Mouse (Mus musculus): ENCODE results near the gene Hist4h4. TPM values are rescaled to one million over a fixed set of nuclear protein-coding genes. Genes with fewer than 3 reads are reported as not detected.
"Not testable (repeated sequence)": the region's sequence is repeated elsewhere in the genome, so short reads cannot be mapped to it uniquely, and the experiment has no call there.

The Hist4h4 gene
- polyA plus RNA-seq, 1 experiment from 2014 or later: 0.84 TPM

- H3K4me3 ChIP-seq: no peak overlapping the region
- no peak overlapping the region for H3K27ac ChIP-seq (replicated peaks)
- no peak overlapping the region for H3K9ac ChIP-seq (replicated peaks)
- WGBS: 93% methylated on average over 8 of the region's 8 CpGs
- no peaks in the 10 kb centered on the region for H3K36me3 ChIP-seq
- peaks cover 16% of the 10 kb centered on the region for H3K4me1 ChIP-seq
- no peaks in the 10 kb centered on the region for H3K27me3 ChIP-seq
- no peak for ATAC-seq (ENCODE audit: low FRiP score, low read depth)
- no peak overlapping the region for H3K4me2 ChIP-seq (replicated peaks)
- no peaks in the 10 kb centered on the region for H3K9me3 ChIP-seq
Observed at GRCm38 (mm10) chr6:136800710-136801109, 3.5 kb downstream of the Hist4h4 start.

- H3K9me3 ChIP-seq; H3K27me3 ChIP-seq; H3K9ac ChIP-seq (replicated peaks); H3K4me2 ChIP-seq (replicated peaks); H3K4me3 ChIP-seq; ATAC-seq (ENCODE audit: low FRiP score, low read depth); H3K36me3 ChIP-seq; H3K27ac ChIP-seq (replicated peaks): not testable (repeated sequence)
- 86% methylated on average over 3 of the region's 3 CpGs for WGBS
- H3K4me1 ChIP-seq: peaks cover 15% of the 10 kb centered on the region
Observed at GRCm38 (mm10) chr6:136797874-136798693, 6.1 kb downstream of the Hist4h4 start.

- no peak for ATAC-seq (ENCODE audit: low FRiP score, low read depth)
- 63% methylated on average over 6 of the region's 6 CpGs for WGBS
- Histone ChIP-seq H3K27me3 (no peaks in the 10 kb centered on the region), H3K9ac (replicated peaks) (no peak overlapping the region), H3K9me3 (no peaks in the 10 kb centered on the region), H3K4me3 (no peak overlapping the region), H3K4me2 (replicated peaks) (no peak overlapping the region), H3K4me1 (peaks cover 11% of the 10 kb centered on the region), H3K36me3 (no peaks in the 10 kb centered on the region), H3K27ac (replicated peaks) (no peak overlapping the region)
Observed at GRCm38 (mm10) chr6:136795850-136796249, 8.4 kb downstream of the Hist4h4 start.

- 50% methylated on average over 1 of the region's 1 CpGs for WGBS
- no peaks in the 10 kb centered on the region for H3K9me3 ChIP-seq
- H3K4me2 ChIP-seq (replicated peaks): no peak overlapping the region
- no peak overlapping the region for H3K4me3 ChIP-seq
- ATAC-seq (ENCODE audit: low FRiP score, low read depth): no peak
- no peaks in the 10 kb centered on the region for H3K36me3 ChIP-seq
- H3K9ac ChIP-seq (replicated peaks): no peak overlapping the region
- no peaks in the 10 kb centered on the region for H3K27me3 ChIP-seq
- no peak overlapping the region for H3K27ac ChIP-seq (replicated peaks)
- peaks cover 11% of the 10 kb centered on the region for H3K4me1 ChIP-seq
Observed at GRCm38 (mm10) chr6:136795110-136795509, 9.1 kb downstream of the Hist4h4 start.

- peak overlapping the region; percentile 37 for H3K4me3 ChIP-seq
- under 1% methylated on average over 23 of the region's 24 CpGs for WGBS
- peaks cover 11% of the 10 kb centered on the region for H3K4me1 ChIP-seq
- H3K27ac ChIP-seq (replicated peaks): no peak overlapping the region
- H3K36me3 ChIP-seq: no peaks in the 10 kb centered on the region
- H3K9ac ChIP-seq (replicated peaks): peak overlapping the region; percentile 41
- peak overlapping the region; percentile 57 for H3K4me2 ChIP-seq (replicated peaks)
- ATAC-seq (ENCODE audit: low FRiP score, low read depth): peak; percentile 31; the same call in 1 of the 2 replicates
- no peaks in the 10 kb centered on the region for H3K27me3 ChIP-seq
- H3K9me3 ChIP-seq: no peaks in the 10 kb centered on the region
Observed at GRCm38 (mm10) chr6:136793831-136794525, 10.2 kb downstream of the Hist4h4 start.

- H3K4me2 ChIP-seq (replicated peaks): peak overlapping the region; percentile 57
- no peak for ATAC-seq (ENCODE audit: low FRiP score, low read depth)
- peak overlapping the region; percentile 37 for H3K4me3 ChIP-seq
- no peaks in the 10 kb centered on the region for H3K9me3 ChIP-seq
- H3K4me1 ChIP-seq: peaks cover 11% of the 10 kb centered on the region
- 32% methylated on average over 16 of the region's 16 CpGs for WGBS
- H3K9ac ChIP-seq (replicated peaks): 0 out of 2 replicates have a peak overlapping the region, but pooled peaks have one; percentile 41
- H3K27me3 ChIP-seq: no peaks in the 10 kb centered on the region
- H3K36me3 ChIP-seq: no peaks in the 10 kb centered on the region
- no peak overlapping the region for H3K27ac ChIP-seq (replicated peaks)
Observed at GRCm38 (mm10) chr6:136792884-136793758, 11.1 kb downstream of the Hist4h4 start.

GRCm38 (mm10) chr6:136789391-136789971, 14.7 kb downstream of the Hist4h4 start:
- H3K9me3 ChIP-seq: no peaks in the 10 kb centered on the region
- no peak for ATAC-seq (ENCODE audit: low FRiP score, low read depth)
- H3K4me1 ChIP-seq: peaks cover 11% of the 10 kb centered on the region
- WGBS: 85% methylated on average over 5 of the region's 5 CpGs
- H3K27me3 ChIP-seq: no peaks in the 10 kb centered on the region
- H3K4me3 ChIP-seq: no peak overlapping the region
- no peak overlapping the region for H3K27ac ChIP-seq (replicated peaks)
- no peak overlapping the region for H3K4me2 ChIP-seq (replicated peaks)
- no peak overlapping the region for H3K9ac ChIP-seq (replicated peaks)
- H3K36me3 ChIP-seq: no peaks in the 10 kb centered on the region

- H3K27ac ChIP-seq (replicated peaks): no peak overlapping the region
- no peaks in the 10 kb centered on the region for H3K9me3 ChIP-seq
- no peaks in the 10 kb centered on the region for H3K27me3 ChIP-seq
- ATAC-seq (ENCODE audit: low FRiP score, low read depth): no peak
- H3K9ac ChIP-seq (replicated peaks): no peak overlapping the region
- no peak overlapping the region for H3K4me2 ChIP-seq (replicated peaks)
- H3K36me3 ChIP-seq: no peaks in the 10 kb centered on the region
- 79% methylated on average over 9 of the region's 9 CpGs for WGBS
- H3K4me3 ChIP-seq: no peak overlapping the region
- no peaks in the 10 kb centered on the region for H3K4me1 ChIP-seq
Observed at GRCm38 (mm10) chr6:136782761-136783160, 21.5 kb downstream of the Hist4h4 start.

- 83% methylated on average over 12 of the region's 12 CpGs for WGBS
Observed at GRCm38 (mm10) chr6:136782146-136782545, 22.1 kb downstream of the Hist4h4 start.

GRCm38 (mm10) chr6:136781377-136781986, 22.7 kb downstream of the Hist4h4 start, which contains the start of gene Gucy2c:
Gene Gucy2c, minus strand, starts transcription at chr6:136781765.
- WGBS: 83% methylated on average over 20 of the region's 20 CpGs
- Histone ChIP-seq H3K27ac (replicated peaks) (no peak within 1 kb of the TSS), H3K4me3 (no peak within 1 kb of the TSS), H3K4me1 (no peaks in the 10 kb centered on the region), H3K9ac (replicated peaks) (no peak within 1 kb of the TSS), H3K27me3 (no peaks in the 10 kb centered on the region), H3K36me3 (no peaks in the 10 kb centered on the region), H3K4me2 (replicated peaks) (no peak within 1 kb of the TSS), H3K9me3 (no peaks in the 10 kb centered on the region)
- ATAC-seq (ENCODE audit: low FRiP score, low read depth): no peak

More at GRCm38 (mm10) chr6:136782146-136782545, 22.1 kb downstream of the Hist4h4 start:
- Histone ChIP-seq H3K27ac (replicated peaks) (no peak overlapping the region), H3K4me2 (replicated peaks) (no peak overlapping the region), H3K36me3 (no peaks in the 10 kb centered on the region), H3K9me3 (no peaks in the 10 kb centered on the region), H3K27me3 (no peaks in the 10 kb centered on the region), H3K9ac (replicated peaks) (no peak overlapping the region), H3K4me3 (no peak overlapping the region), H3K4me1 (no peaks in the 10 kb centered on the region)
- no peak for ATAC-seq (ENCODE audit: low FRiP score, low read depth)

GRCm38 (mm10) chr6:136776392-136776791, 27.8 kb downstream of the Hist4h4 start:
- Histone ChIP-seq H3K36me3 (no peaks in the 10 kb centered on the region), H3K27ac (replicated peaks) (no peak overlapping the region), H3K4me1 (no peaks in the 10 kb centered on the region), H3K4me2 (replicated peaks) (no peak overlapping the region), H3K9me3 (no peaks in the 10 kb centered on the region), H3K27me3 (no peaks in the 10 kb centered on the region), H3K9ac (replicated peaks) (no peak overlapping the region), H3K4me3 (no peak overlapping the region)
- 94% methylated on average over 1 of the region's 1 CpGs for WGBS
- no peak for ATAC-seq (ENCODE audit: low FRiP score, low read depth)
